9 mouse cellular contexts compared by ENCODE assay signal in the genomic region with DNA sequence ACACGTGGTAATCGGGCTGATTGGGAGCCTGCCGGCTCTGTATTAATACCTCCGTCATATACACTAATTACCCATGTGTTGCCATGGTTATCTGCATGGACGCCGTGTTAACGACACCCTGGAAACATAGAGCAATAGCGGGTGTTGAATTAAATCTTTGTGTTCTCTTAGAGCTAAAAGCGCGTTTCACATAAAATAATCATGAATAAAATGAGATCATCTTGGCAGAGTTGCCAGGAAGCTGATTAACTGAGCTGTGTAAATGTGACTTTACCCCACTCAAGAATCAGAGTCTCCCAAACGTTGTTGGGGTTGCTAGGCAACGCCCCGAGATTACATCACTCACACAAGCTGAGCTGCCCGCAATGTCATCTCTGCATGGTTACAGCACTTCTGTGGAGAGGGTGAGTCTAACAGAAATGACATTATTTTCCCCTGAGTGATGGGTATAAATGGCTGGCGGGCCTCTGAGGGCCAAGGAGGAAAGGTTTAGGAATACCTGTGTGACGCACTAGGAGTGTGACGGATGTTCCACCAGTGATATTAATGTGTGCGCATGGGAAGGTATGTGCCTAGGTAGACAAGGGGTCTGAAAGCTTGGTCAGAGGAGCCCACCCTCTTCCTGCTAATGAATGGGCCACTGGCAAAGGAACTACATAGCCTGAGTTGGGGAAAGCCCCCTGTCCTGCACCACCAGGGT. TPM values are rescaled to one million over a fixed set of nuclear protein-coding genes. Genes with fewer than 3 reads are reported as not detected.
A peak's percentile ranks its signal among the peaks of the same experiment; 100 is the strongest.
DNase-seq lines count a peak whose midpoint lies in the region; ATAC-seq and TF ChIP-seq lines count a peak whose summit lies in the region.
"Had no signal": no experiment of that assay in that cellular context is flagged by ENCODE, and none has a peak within 500 bp of the region (broad histone marks: within the 10 kb centered on the region; RNA-seq: fewer than 3 reads in every experiment).

No protein-coding gene starts in this region.

- no peak for TF ChIP-seq CTCF in ES-Bruce4 (IDR thresholded peaks at IDR 0.05; ENCODE audit: low read depth, low read length)
- no peak for TF ChIP-seq CTCF in lung, postnatal 0 days (IDR thresholded peaks at IDR 0.05)

- peak; percentile 94 for ATAC-seq in lung, postnatal 0 days
- ATAC-seq in inflammation-experienced regulatory T-cells, adult 6 months = no peak

- 0 out of 2 replicates have a peak overlapping the region, but pooled peaks have one; percentile 8 for H3K27ac ChIP-seq in ES-Bruce4 (ENCODE audit: insufficient read depth, low read length)
- H3K27ac ChIP-seq in lung, postnatal 0 days (ENCODE audit: low read length) = peak overlapping the region; percentile 22; the same call in 1 of the 2 replicates
- H3K27ac ChIP-seq: embryonic facial prominence, embryonic 13.5 days had no signal

- H3K4me1 ChIP-seq in ES-Bruce4 (ENCODE audit: control insufficient read depth, insufficient read depth, low read length) = peaks cover 9% of the 10 kb centered on the region
- H3K4me1 ChIP-seq in lung, postnatal 0 days (ENCODE audit: insufficient read depth, low read depth, low read length) = peaks cover 8% of the 10 kb centered on the region; the same call in 1 of the 2 replicates

- no peaks in the 10 kb centered on the region for H3K27me3 ChIP-seq in ES-Bruce4 (ENCODE audit: control insufficient read depth, insufficient read depth, low read length, poor library complexity, severe bottlenecking)
- no peaks in the 10 kb centered on the region for H3K27me3 ChIP-seq in lung, postnatal 0 days (replicated peaks; ENCODE audit: insufficient read depth, low read length)
- H3K27me3 ChIP-seq: embryonic facial prominence, embryonic 13.5 days had no signal

- no peak overlapping the region for H3K4me2 ChIP-seq in lung, postnatal 0 days (replicated peaks; ENCODE audit: low read depth, low read length)
- H3K4me2 ChIP-seq: embryonic facial prominence, embryonic 13.5 days had no signal

- no peak overlapping the region for H3K4me3 ChIP-seq in ES-Bruce4 (ENCODE audit: low read depth, low read length)
- no peak overlapping the region for H3K4me3 ChIP-seq in lung, postnatal 0 days (ENCODE audit: low read depth, low read length)
- H3K4me3 ChIP-seq: embryonic facial prominence, embryonic 13.5 days had no signal

- no peaks in the 10 kb centered on the region for H3K9me3 ChIP-seq in ES-Bruce4 (replicated peaks; ENCODE audit: control insufficient read depth, insufficient read depth, low read length, poor library complexity, severe bottlenecking)
- no peaks in the 10 kb centered on the region for H3K9me3 ChIP-seq in lung, postnatal 0 days (ENCODE audit: low read length)
- H3K9me3 ChIP-seq: embryonic facial prominence, embryonic 13.5 days had no signal

- no peak for TF ChIP-seq POLR2A in ES-Bruce4 (IDR thresholded peaks at IDR 0.05; ENCODE audit: insufficient read depth, low read length)

- TF ChIP-seq EP300 in ES-Bruce4 (IDR thresholded peaks at IDR 0.05; ENCODE audit: insufficient read depth, low read depth, low read length) = no peak
- TF ChIP-seq EP300 in lung, postnatal 0 days (IDR thresholded peaks at IDR 0.05) = peak; percentile 60

- whole genome bisulfite sequencing in lung, postnatal 0 days = 29% methylated on average over 18 of the region's 18 CpGs

- no peaks in the 10 kb centered on the region for H3K36me3 ChIP-seq in ES-Bruce4 (ENCODE audit: control insufficient read depth, insufficient read depth, low read length, poor library complexity, severe bottlenecking)
- H3K36me3 ChIP-seq in lung, postnatal 0 days (ENCODE audit: insufficient read depth, low read length) = no peaks in the 10 kb centered on the region
- H3K36me3 ChIP-seq: embryonic facial prominence, embryonic 13.5 days had no signal

- DNase-seq in adrenal gland, postnatal 25 days = peak; percentile 45
- DNase-seq in frontal cortex, adult 2 months (ENCODE audit: extremely low spot score in 1 of 2, low spot score in 1 of 2) = peak; percentile 81 to 88
- DNase-seq in heart, postnatal 4 days = peak; percentile 85
- DNase-seq in layer of hippocampus, adult 8-10 months (ENCODE audit: low spot score in 2 of 2) = peak; percentile 85 to 90
- peak; percentile 98 for DNase-seq in lung, postnatal 0 days (ENCODE audit: low spot score)
- peak; percentile 74 for DNase-seq in right cerebral cortex, postnatal 14 days

- H3K9ac ChIP-seq in ES-Bruce4 (ENCODE audit: low read depth, poor library complexity, severe bottlenecking) = no peak overlapping the region
- H3K9ac ChIP-seq in lung, postnatal 0 days (replicated peaks; ENCODE audit: low read depth) = no peak overlapping the region
- H3K9ac ChIP-seq: embryonic facial prominence, embryonic 13.5 days had no signal

RNA-seq across cellular contexts. Expression of a gene that starts 58.1 kb away (rescaled TPM):
- 91.8 and 103 TPM in 2 replicates for polyA plus RNA-seq in ES-Bruce4 (2011; ENCODE audit: insufficient read depth, insufficient read length, low read depth, missing spikeins)
- 37.3 and 40.2 TPM in 2 replicates for total RNA-seq in adrenal gland, postnatal 25 days (2021)
- polyA plus RNA-seq in frontal cortex, adult 2 months (2012; rRNA removed) = 27.8 and 31.8 TPM in 2 replicates
- 10 to 100 TPM; 31.4 to 34.2 TPM for total RNA-seq in heart, postnatal 4 days (2021)
- total RNA-seq in layer of hippocampus, adult 8-10 months (2022) = 10 to 100 TPM; 25.7 to 29.8 (median 27.9) TPM
- 20.5 and 24.0 TPM in 2 replicates for polyA plus RNA-seq in lung, postnatal 0 days (2015; fragmentation: Nextera tagmentation; extraction: Ambion mirVana)
- 10 to 100 TPM; 15.3 to 16.2 (median 15.6) TPM for polyA plus RNA-seq in inflammation-experienced regulatory T-cells, adult 6 months (2017; shearing (Covaris generic))

Comparison
In these comparisons a context has a peak if more than half of its experiments do, and no peak if none do; other contexts are left out.
1. DNase-seq: peak in every context shown above with its lines; median percentile 98 in lung, postnatal 0 days; 88 in layer of hippocampus, adult 8-10 months; 85 in heart, postnatal 4 days; 84 in frontal cortex, adult 2 months; 74 in right cerebral cortex, postnatal 14 days; 45 in adrenal gland, postnatal 25 days.